Mouse (Mus musculus) heart, embryonic 15.5 days (tissue): Measurements from ENCODE around the gene Tmem120b. TPM values are rescaled to one million over a fixed set of nuclear protein-coding genes. Genes with fewer than 3 reads are reported as not detected.
A peak's percentile ranks its signal among the peaks of the same experiment; 100 is the strongest.

Source experiments
- ATAC-seq: fragments of 200-750 bp; cut with Nextera tagmentation; replicated peaks from 2 replicates; pipeline ENCODE4 v1.8.0; 2017; ENCODE audit warnings: low read depth, moderate TSS enrichment; ENCODE audit not compliant: insufficient number of reproducible peaks, insufficient read depth, low FRiP score
- H3K27ac ChIP-seq: fragments of 300-500 bp; sonication (generic); 2 replicates; pipeline ENCODE4 v1.5.1; 2015; ENCODE audit warnings: mild to moderate bottlenecking, inconsistent platforms
- H3K27me3 ChIP-seq: fragments of 300-500 bp; sonication (generic); 2 replicates; pipeline ENCODE4 v1.6.1; 2015; ENCODE audit warnings: inconsistent platforms
- H3K36me3 ChIP-seq: fragments of 300-500 bp; sonication (generic); 2 replicates; pipeline ENCODE4 v1.6.1; 2015; ENCODE audit warnings: mild to moderate bottlenecking, inconsistent platforms
- H3K4me1 ChIP-seq: fragments of 300-500 bp; sonication (generic); replicated peaks from 2 replicates; pipeline ENCODE4 v1.6.1; 2015; ENCODE audit warnings: inconsistent platforms
- H3K4me2 ChIP-seq: fragments of 300-500 bp; sonication (generic); 2 replicates; pipeline ENCODE4 v1.6.1; 2015; ENCODE audit warnings: inconsistent platforms, mild to moderate bottlenecking, moderate library complexity
- H3K4me3 ChIP-seq: fragments of 300-500 bp; sonication (generic); 2 replicates; pipeline ENCODE4 v1.5.1; 2015; ENCODE audit warnings: mild to moderate bottlenecking, inconsistent platforms
- H3K9ac ChIP-seq: fragments of 300-500 bp; sonication (generic); 2 replicates; pipeline ENCODE4 v1.6.1; 2015; ENCODE audit warnings: mild to moderate bottlenecking, inconsistent platforms
- H3K9me3 ChIP-seq: fragments of 300-500 bp; sonication (generic); replicated peaks from 2 replicates; pipeline ENCODE4 v1.6.1; 2016; ENCODE audit warnings: inconsistent platforms
- WGBS: fragments of 180-500 bp; shearing (Covaris S2); methylation state at CpG from one replicate; pipeline ENCODE4 v1.1.7; 2015; ENCODE audit warnings: mixed read lengths; 5-methylcytosine and 5-hydroxymethylcytosine counted together
- polyA plus RNA-seq: library from polyadenylated mRNA; unstranded; fragments of >200 nt; fragmentation: Nextera tagmentation; extraction: Ambion mirVana; gene quantifications from 2 replicates; pipeline ENCODE4 v1.2.1, GENCODE M21; 2015

Tmem120b gene
- 11.3 and 13.0 TPM in 2 replicates for polyA plus RNA-seq

DNA sequence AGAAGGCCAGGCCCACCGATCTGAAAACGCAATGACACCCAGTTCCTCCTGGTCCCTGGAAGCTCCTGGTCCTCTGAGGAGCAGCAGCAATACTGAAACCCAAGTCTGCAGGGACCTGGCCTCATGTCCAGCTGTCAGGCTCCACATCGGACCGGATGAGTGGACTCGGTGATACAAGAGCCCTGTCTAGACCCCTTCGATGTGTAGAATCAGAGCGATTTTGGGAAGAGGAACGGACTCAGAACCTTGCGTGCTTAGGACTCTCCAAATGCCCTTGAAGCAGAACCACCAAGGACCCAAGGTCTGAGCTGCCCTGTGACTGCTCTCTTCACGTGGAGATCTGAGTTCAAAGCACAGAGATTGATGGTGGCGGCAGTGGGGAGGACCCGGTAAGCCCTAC is at the start of gene Tmem120b:
Gene Tmem120b (plus strand): TSS at position 301 of the 400 bp plus-strand sequence.
- 88% methylated on average over 12 of the region's 12 CpGs for WGBS
- Histone ChIP-seq H3K27me3 (no peaks in the 10 kb centered on the region), H3K4me1 (peaks cover 4% of the 10 kb centered on the region), H3K9me3 (no peaks in the 10 kb centered on the region), H3K4me2 (0 out of 2 replicates have a peak within 1 kb of the TSS, but pooled peaks have one; percentile 22), H3K36me3 (no peaks in the 10 kb centered on the region), H3K4me3 (no peak within 1 kb of the TSS), H3K27ac (peak within 1 kb of the TSS; percentile 89), H3K9ac (no peak within 1 kb of the TSS)
- no peak for ATAC-seq

DNA sequence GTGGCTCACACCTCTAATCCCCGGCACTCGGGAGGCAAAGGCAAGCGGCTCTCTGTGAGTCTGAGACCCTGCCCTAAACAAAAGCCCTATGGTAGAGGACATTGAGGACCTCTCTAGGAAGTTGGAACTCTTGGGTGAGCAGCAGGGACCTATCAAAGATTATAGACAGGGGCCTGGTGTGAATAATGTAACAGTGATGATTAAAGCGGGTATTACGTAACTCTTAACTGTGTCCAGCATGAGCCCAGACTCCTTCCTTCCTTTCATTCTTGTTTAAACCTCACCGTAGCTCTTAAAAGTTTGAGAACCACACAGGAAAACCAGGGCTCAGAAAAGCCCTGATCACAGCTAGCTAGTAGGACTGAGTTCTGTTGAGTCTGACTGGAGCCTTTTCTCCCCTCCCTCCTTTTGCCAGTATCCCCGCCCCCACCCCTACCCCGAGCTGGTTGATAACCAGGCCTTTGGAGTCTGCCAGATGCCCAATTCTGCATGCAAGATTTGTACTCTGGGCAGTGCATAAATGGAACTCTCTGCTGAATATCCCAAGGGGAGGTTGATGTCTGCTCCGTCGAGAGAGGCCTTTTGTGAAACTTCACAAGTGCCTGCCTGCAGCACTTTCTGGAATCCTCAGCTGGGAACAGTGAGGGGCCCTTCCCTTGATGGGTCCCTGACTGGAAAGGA is 48.7 kb upstream of the Tmem120b start:
- Histone ChIP-seq H3K4me1 (peaks cover 58% of the 10 kb centered on the region), H3K9me3 (no peaks in the 10 kb centered on the region), H3K36me3 (0 out of 2 replicates have a peak, but pooled peaks cover 3% of the 10 kb centered on the region), H3K4me3 (peak overlapping the region; percentile 9; the same call in 1 of the 2 replicates), H3K4me2 (peak overlapping the region; percentile 41), H3K27ac (peak overlapping the region; percentile 82), H3K9ac (peak overlapping the region; percentile 32), H3K27me3 (no peaks in the 10 kb centered on the region)
- no peak for ATAC-seq
- 31% methylated on average over 10 of the region's 10 CpGs for WGBS

- H3K27ac ChIP-seq, result peak overlapping the region; percentile 82
- WGBS, result 90% methylated on average over 5 of the region's 5 CpGs
Observed at GRCm38 (mm10) chr5:123020426-123020825, 47.8 kb upstream of the Tmem120b start.

DNA sequence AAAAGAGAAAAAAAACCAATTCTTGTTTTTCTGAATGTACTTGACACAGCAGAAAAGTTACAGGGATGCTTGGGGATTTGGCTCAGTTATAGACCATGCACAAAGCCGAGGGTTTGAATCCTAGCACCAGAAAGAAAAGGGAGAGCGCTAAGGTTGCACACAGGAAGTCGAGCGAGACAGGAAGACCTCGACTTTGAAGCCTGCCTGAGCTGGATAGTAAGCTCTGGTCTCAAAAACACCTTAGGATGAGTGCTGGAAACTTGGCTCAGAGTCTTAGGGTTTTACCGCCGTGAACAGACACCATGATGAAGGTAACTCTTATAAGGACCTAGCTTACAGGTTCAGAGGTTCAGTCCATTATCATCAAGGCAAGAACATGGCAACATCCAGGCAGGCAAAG is 46.8 kb upstream of the Tmem120b start:
- no peak overlapping the region for H3K9ac ChIP-seq
- 0 out of 2 replicates have a peak, but pooled peaks cover 3% of the 10 kb centered on the region for H3K36me3 ChIP-seq
- no peak overlapping the region for H3K27ac ChIP-seq
- H3K4me1 ChIP-seq, result peaks cover 50% of the 10 kb centered on the region
- 84% methylated on average over 7 of the region's 7 CpGs for WGBS
- no peaks in the 10 kb centered on the region for H3K9me3 ChIP-seq
- H3K4me2 ChIP-seq, result no peak overlapping the region
- ATAC-seq, result no peak
- no peaks in the 10 kb centered on the region for H3K27me3 ChIP-seq
- no peak overlapping the region for H3K4me3 ChIP-seq

More at GRCm38 (mm10) chr5:123020426-123020825, 47.8 kb upstream of the Tmem120b start:
- no peak for ATAC-seq
- no peaks in the 10 kb centered on the region for H3K9me3 ChIP-seq
- no peak overlapping the region for H3K4me3 ChIP-seq
- H3K27me3 ChIP-seq, result no peaks in the 10 kb centered on the region
- peaks cover 56% of the 10 kb centered on the region for H3K4me1 ChIP-seq
- H3K9ac ChIP-seq, result no peak overlapping the region
- H3K36me3 ChIP-seq, result 0 out of 2 replicates have a peak, but pooled peaks cover 3% of the 10 kb centered on the region
- H3K4me2 ChIP-seq, result no peak overlapping the region

GRCm38 (mm10) chr5:123023049-123023448 is 45.2 kb upstream of the Tmem120b start:
- Histone ChIP-seq H3K27ac (0 out of 2 replicates have a peak overlapping the region, but pooled peaks have one; percentile 9), H3K4me1 (peaks cover 52% of the 10 kb centered on the region)
- 61% methylated on average over 6 of the region's 6 CpGs for WGBS

GRCm38 (mm10) chr5:123024312-123024711 is 43.9 kb upstream of the Tmem120b start:
- H3K9me3 ChIP-seq, result no peaks in the 10 kb centered on the region
- peaks cover 5% of the 10 kb centered on the region; the same call in 1 of the 2 replicates for H3K36me3 ChIP-seq
- H3K4me1 ChIP-seq, result peaks cover 39% of the 10 kb centered on the region
- no peak for ATAC-seq
- H3K4me3 ChIP-seq, result no peak overlapping the region
- WGBS, result 84% methylated on average over 6 of the region's 6 CpGs
- H3K9ac ChIP-seq, result no peak overlapping the region
- H3K27me3 ChIP-seq, result no peaks in the 10 kb centered on the region
- no peak overlapping the region for H3K27ac ChIP-seq
- no peak overlapping the region for H3K4me2 ChIP-seq

More at GRCm38 (mm10) chr5:123023049-123023448, 45.2 kb upstream of the Tmem120b start:
- Histone ChIP-seq H3K27me3 (no peaks in the 10 kb centered on the region), H3K4me2 (no peak overlapping the region), H3K4me3 (no peak overlapping the region), H3K36me3 (0 out of 2 replicates have a peak, but pooled peaks cover 3% of the 10 kb centered on the region), H3K9ac (no peak overlapping the region), H3K9me3 (no peaks in the 10 kb centered on the region)
- ATAC-seq, result no peak

DNA sequence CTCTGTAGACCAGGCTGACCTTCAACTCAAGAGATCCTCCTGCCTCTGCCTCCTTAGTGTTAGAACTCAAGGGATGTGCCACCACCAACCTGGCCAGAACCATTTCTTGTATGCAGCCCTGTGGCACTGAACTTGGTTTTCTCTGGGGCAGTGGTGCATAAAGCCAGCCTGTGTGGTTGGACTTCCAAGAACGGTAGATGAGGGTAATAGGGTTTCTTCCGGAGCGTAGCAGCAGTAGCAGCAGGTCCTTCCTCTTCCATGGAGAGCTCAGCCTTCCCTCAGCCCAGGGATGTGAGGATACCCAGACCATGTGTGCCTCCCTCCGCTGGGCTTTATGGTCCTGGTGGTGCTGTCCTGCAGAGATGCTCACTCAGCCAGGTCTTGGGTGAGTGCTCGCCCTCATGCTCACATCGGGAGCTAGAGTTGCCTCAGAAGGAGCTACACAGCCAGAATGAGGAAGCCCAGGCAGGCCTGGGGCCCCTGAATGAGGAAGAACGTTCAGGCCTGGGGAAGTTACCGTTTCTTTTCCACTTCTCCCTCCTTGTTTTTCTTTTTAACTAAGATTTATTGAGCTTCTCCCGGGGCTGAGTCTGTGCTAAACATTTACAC is 43.1 kb upstream of the Tmem120b start:
- Histone ChIP-seq H3K4me3 (no peak overlapping the region), H3K9me3 (no peaks in the 10 kb centered on the region), H3K4me1 (peaks cover 32% of the 10 kb centered on the region), H3K27me3 (no peaks in the 10 kb centered on the region), H3K9ac (no peak overlapping the region), H3K27ac (0 out of 2 replicates have a peak overlapping the region, but pooled peaks have one; percentile 18), H3K36me3 (peaks cover 12% of the 10 kb centered on the region; the same call in 1 of the 2 replicates), H3K4me2 (no peak overlapping the region)
- ATAC-seq, result no peak
- WGBS, result 74% methylated on average over 9 of the region's 9 CpGs

DNA sequence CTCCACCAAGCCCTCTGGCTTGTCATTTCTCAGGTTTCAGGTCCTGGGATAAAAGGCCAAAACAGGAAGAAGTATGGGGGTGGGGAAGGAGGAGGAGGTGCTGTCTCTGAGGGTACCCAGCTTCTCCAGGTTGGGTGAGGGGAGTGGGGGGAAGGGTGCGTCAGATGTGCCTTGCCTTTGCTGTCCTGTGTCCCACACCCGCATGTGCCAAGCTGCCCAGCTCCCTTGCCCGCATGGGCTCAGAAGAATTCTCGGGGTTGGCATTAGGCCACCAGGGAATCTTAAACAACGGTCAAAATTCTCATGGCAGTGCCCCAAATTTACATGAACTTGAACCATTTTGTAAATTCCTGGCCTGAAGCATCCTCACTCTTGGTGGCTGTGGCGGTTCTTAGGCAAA is 41.8 kb upstream of the Tmem120b start:
- Histone ChIP-seq H3K27ac (no peak overlapping the region), H3K9me3 (no peaks in the 10 kb centered on the region), H3K36me3 (peaks cover 21% of the 10 kb centered on the region), H3K4me3 (no peak overlapping the region), H3K9ac (no peak overlapping the region), H3K4me1 (peaks cover 28% of the 10 kb centered on the region), H3K4me2 (no peak overlapping the region), H3K27me3 (no peaks in the 10 kb centered on the region)
- whole genome bisulfite sequencing, result 60% methylated on average over 6 of the region's 6 CpGs
- no peak for ATAC-seq

DNA sequence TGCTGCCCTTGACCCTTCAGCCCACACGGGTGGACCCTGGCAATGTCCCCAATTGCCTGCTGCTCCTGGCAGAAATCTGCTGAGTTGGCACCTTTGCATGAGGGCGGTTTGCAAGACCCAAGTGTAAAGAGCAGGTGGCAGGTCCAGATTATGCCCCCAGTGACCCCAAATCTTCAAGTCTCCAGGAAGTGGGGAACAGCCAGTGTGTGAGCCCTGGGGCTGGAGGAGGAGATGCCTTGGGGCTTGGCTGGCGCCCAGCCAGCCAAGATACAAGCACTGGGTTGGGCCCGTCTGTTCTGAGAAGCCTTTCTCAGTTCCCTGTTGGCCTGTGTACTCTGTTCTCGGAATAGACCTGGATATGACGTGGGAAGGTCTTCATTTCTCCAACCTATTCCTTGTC is 40.8 kb upstream of the Tmem120b start:
- H3K27ac ChIP-seq, result 0 out of 2 replicates have a peak overlapping the region, but pooled peaks have one; percentile 19
- H3K9me3 ChIP-seq, result no peaks in the 10 kb centered on the region
- peak; percentile 33; the same call in 1 of the 2 replicates for ATAC-seq
- no peak overlapping the region for H3K9ac ChIP-seq
- H3K36me3 ChIP-seq, result peaks cover 27% of the 10 kb centered on the region
- no peak overlapping the region for H3K4me2 ChIP-seq
- WGBS, result 49% methylated on average over 6 of the region's 6 CpGs
- H3K27me3 ChIP-seq, result no peaks in the 10 kb centered on the region
- H3K4me3 ChIP-seq, result no peak overlapping the region
- peaks cover 28% of the 10 kb centered on the region for H3K4me1 ChIP-seq

- Histone ChIP-seq H3K36me3 (peaks cover 27% of the 10 kb centered on the region), H3K4me2 (no peak overlapping the region), H3K4me1 (peaks cover 21% of the 10 kb centered on the region), H3K27me3 (no peaks in the 10 kb centered on the region), H3K27ac (no peak overlapping the region), H3K9me3 (no peaks in the 10 kb centered on the region), H3K4me3 (no peak overlapping the region), H3K9ac (no peak overlapping the region)
- WGBS, result 77% methylated on average over 7 of the region's 7 CpGs
- no peak for ATAC-seq
Observed at GRCm38 (mm10) chr5:123029729-123030128, 38.5 kb upstream of the Tmem120b start.

DNA sequence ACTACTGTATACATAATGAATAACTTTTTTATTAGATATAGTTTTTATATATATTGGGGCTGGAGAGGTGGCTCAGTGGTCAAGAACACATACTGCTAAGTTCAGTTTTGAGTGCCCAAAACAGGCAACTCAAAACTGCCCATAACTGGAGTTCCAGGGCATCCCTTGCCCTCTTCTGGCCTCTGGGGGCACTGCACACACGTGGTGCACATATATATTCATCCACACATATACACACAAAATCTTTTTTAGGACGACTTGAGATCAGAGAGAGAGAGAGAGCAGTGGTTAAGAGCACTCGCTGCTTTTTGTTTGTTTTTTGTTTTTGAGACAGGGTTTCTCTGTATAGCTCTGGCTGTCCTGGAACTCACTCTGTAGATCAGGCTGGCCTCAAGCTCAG is 36.9 kb upstream of the Tmem120b start:
- peaks cover 27% of the 10 kb centered on the region for H3K36me3 ChIP-seq
- no peak for ATAC-seq
- 93% methylated on average over 3 of the region's 3 CpGs for WGBS

More for the DNA sequence above, 36.9 kb upstream of the Tmem120b start:
- Histone ChIP-seq H3K27ac (no peak overlapping the region), H3K9ac (no peak overlapping the region), H3K4me1 (peaks cover 27% of the 10 kb centered on the region), H3K9me3 (no peaks in the 10 kb centered on the region), H3K4me3 (no peak overlapping the region), H3K27me3 (no peaks in the 10 kb centered on the region), H3K4me2 (no peak overlapping the region)
